Mouse (Mus musculus) gonadal fat pad, adult 2 months (tissue): ENCODE results near the gene Msl2. TPM values are rescaled to one million over a fixed set of nuclear protein-coding genes. Genes with fewer than 3 reads are reported as not detected.

ENCODE experiments used
- DNase-seq: peaks from one replicate; pipeline ENCODE4 v3.0.0-alpha.2; 2012; ENCODE audit warnings: low read depth
- polyA plus RNA-seq: library from polyadenylated mRNA; depleted of rRNA; stranded (reverse); fragments of >200 nt; gene quantifications from 2 replicates; pipeline ENCODE4 v1.2.3, GENCODE M21; 2012; rRNA removed

Msl2 gene
- 13.7 and 20.2 TPM in 2 replicates for polyA plus RNA-seq

- DNase-seq, result no peak
Measured at GRCm38 (mm10) chr9:101073987-101074331, at the start of gene Msl2. Gene Msl2 (plus strand): TSS chr9:101074101.

- no peak for DNase-seq
Measured at GRCm38 (mm10) chr9:101033761-101034447, 40.0 kb upstream of the Msl2 start.

GRCm38 (mm10) chr9:101034448-101035098, 39.3 kb upstream of the Msl2 start, which contains the start of gene Pccb:
Gene Pccb (minus strand): TSS chr9:101034898.
- DNase-seq, result no peak

GRCm38 (mm10) chr9:101035836-101036596, 37.9 kb upstream of the Msl2 start:
- DNase-seq, result no peak

- no peak for DNase-seq
Measured at GRCm38 (mm10) chr9:101036876-101037275, 37.0 kb upstream of the Msl2 start.

- DNase-seq, result no peak
Measured at GRCm38 (mm10) chr9:101037396-101037795, 36.5 kb upstream of the Msl2 start.

- DNase-seq, result no peak
Measured at GRCm38 (mm10) chr9:101038634-101039033, 35.3 kb upstream of the Msl2 start.

- DNase-seq, result no peak
Measured at GRCm38 (mm10) chr9:101041508-101041907, 32.4 kb upstream of the Msl2 start.

GRCm38 (mm10) chr9:101042249-101042648, 31.7 kb upstream of the Msl2 start:
- no peak for DNase-seq

- DNase-seq, result no peak
Measured at GRCm38 (mm10) chr9:101045710-101046338, 28.1 kb upstream of the Msl2 start.

- no peak for DNase-seq
Measured at GRCm38 (mm10) chr9:101052007-101052406, 21.9 kb upstream of the Msl2 start.

GRCm38 (mm10) chr9:101052691-101053090, 21.2 kb upstream of the Msl2 start:
- no peak for DNase-seq

- no peak for DNase-seq
Measured at GRCm38 (mm10) chr9:101053279-101053678, 20.6 kb upstream of the Msl2 start.

- DNase-seq, result no peak
Measured at GRCm38 (mm10) chr9:101057156-101057555, 16.7 kb upstream of the Msl2 start.

GRCm38 (mm10) chr9:101061035-101061434, 12.9 kb upstream of the Msl2 start:
- no peak for DNase-seq

GRCm38 (mm10) chr9:101062253-101062780, 11.6 kb upstream of the Msl2 start:
- no peak for DNase-seq

- DNase-seq, result no peak
Measured at GRCm38 (mm10) chr9:101065076-101065602, 8.8 kb upstream of the Msl2 start.

GRCm38 (mm10) chr9:101069781-101070180, 4.1 kb upstream of the Msl2 start:
- DNase-seq, result no peak

- DNase-seq, result no peak
Measured at GRCm38 (mm10) chr9:101072506-101072905, 1.4 kb upstream of the Msl2 start.

GRCm38 (mm10) chr9:101073041-101073986, 587 bp upstream of the Msl2 start:
- DNase-seq, result no peak
